Mouse (Mus musculus) T-helper 1 cell (primary cell): Measurements from ENCODE around the gene Npm3.

Experiments
- in situ Hi-C: fragments of 300-600 bp; cut with MboI, MseI; formaldehyde crosslinking; loops from one replicate; pipeline ENCODE4 v1.15.1; 2025; ENCODE audit warnings: high pct_unique_total_duplicates

Gene Npm3

DNA sequence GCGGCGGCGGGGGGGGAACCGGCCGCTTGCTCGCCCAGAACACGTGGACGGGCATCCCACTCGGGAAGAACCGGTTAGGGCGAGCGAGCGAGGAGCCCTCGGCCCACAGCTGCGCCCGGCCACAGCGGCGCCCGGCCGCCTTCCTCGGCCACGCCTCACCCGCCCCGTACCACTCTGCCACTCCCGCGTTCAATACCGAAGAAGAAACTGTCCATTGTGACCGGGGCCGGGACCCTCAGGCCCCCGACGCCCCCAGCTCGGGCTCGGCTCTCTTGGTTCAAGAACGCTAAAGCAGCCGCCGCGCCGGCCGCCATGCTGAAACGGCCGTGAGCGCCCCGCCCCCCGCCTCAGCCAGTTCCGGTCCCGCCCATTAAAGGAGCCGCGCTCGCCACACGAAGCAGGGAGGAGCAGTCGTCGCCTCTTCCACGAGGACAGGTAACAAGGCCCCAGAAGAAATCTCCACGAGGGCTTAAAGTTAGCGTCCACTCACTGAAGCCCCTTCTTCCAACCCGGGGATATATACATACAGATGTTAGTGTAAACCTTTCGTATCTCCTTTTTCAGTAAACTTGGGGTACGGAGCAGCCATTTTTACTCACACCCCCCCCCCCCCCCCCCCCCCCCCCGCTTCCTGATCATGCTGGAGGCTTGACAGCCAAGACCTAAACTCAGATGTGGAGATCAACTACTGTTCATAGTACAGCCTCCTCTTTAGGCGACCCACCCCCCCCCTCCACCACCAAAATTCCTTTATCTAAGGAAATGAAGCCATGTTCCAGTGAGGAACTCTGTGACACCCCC is at the start of gene Npm3:
Gene Npm3 (minus strand): TSS at position 349 of the 801 bp plus-strand sequence.
- in situ Hi-C loops = loop anchor here (5.0 to 25.0 kb wide), 2 partner anchors 177 to 1363 kb away; no protein-coding TSS in a partner anchor

DNA sequence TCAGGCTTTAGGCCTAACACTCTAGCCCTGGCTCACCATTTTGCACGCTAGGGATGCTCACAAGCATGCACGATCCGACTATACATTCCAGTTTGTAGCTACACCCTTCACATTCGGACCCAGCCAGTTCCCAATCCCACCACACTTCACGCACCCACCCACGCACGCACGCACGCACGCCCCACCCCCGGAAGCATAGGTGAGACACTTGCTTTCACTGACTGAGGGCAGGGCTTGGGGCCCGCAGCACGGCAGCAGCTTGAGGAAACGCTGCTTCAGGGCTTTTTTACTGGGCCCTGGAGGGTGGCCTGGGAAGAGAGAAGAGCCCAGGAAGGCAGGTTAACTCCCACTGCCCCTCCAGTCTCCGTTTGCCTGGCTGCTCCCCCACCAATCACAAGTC is 47.5 kb upstream of the Npm3 start:
- in situ Hi-C loops = loop anchor here (10.0 kb wide), 1 partner anchor 208 kb away; the partner anchor contains the start of gene Hps6

DNA sequence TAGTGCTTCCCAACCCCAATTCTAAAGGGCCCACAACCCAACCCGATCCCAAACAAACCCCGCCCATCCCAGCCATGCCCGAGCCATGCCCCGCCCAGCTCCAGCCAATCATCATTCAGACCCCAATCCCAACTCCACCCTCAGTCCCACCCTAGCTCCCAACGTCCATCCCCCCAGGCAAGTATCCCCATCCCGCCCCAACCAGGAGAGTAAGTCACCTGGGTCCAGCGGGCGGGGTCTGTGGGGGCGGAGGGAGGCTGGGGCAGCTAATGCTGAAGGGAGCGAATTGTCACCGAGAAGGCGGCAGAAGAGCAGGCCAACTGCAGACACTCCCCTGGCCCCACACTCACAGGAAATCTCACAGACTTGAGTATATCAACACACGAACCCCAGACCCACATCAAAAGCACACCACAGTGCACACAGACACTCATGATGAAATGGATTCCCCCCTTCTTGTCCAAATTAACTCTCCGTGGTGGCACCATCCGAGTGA is 46.7 kb upstream of the Npm3 start:
- in situ Hi-C loops = loop anchor here (10.0 kb wide), 1 partner anchor 209 kb away; the partner anchor contains the start of gene Hps6

DNA sequence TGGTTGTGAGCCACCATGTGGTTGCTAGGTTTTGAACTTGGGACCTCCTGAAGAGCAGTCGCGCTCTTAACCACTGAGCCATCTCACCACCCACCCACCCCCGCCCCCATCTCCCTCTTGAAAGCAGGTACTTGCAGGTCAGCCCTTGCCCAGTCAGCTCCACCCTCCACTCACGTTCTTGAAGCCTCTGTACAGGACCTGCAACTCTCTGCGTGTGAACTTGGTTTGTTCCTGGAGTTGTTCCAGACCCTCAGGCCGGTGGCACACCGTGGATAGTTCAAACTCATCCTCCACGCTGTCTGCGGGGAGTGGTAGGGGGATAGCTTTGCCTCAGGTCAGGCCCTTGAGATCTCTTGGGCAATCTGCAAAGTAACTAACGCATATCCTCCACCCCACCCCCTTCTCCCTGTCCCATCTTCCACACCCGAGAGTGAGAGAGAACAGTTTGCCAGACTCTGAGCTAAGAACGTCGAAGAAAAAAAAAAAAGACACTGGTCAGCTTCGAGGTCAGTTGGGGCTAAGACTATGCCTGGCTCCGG is 46.1 kb upstream of the Npm3 start:
- in situ Hi-C loops = loop anchor here (10.0 kb wide), 1 partner anchor 209 kb away; the partner anchor contains the start of gene Hps6

DNA sequence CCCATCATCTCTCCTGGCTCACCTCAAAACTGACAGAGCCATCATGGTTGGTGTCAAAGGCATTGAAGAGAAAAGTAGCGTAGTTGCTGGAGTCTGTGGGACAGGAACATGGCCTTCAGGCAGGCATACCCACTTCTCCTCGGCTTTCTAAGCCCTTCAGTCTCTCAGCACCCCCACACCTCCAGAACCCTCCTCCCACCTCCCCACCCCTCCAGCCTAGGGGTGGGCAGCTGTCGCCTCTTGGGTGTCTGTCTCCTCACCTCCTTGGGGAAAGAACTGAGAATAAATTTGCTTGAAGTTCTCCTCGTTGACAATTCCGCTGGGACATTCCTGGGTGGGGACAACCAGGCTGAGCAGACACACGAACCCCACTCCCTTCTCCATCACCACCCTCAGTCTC is 45.3 kb upstream of the Npm3 start:
- in situ Hi-C loops = loop anchor here (10.0 kb wide), 1 partner anchor 210 kb away; the partner anchor contains the start of gene Hps6

DNA sequence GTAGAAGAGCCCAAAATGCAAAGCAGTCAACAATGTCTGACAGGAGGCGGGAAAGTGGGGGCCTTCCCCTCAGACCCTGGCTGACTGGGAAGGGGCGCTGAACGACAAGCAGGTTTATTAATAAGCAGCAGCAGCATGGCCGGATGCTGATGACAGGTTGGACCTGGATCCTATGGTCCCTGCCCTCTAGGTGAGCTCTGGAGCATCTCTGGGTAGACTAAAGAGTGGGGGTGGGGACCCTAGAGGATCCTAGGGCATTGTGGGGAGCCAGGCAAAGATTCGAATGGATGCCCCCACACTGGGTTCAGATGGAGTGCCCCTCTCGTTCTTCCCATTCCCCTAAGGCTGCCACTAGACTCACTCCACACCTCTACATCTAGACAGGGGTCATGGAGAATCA is 43.0 kb upstream of the Npm3 start:
- in situ Hi-C loops = loop anchor here (10.0 kb wide), 1 partner anchor 212 kb away; the partner anchor contains the start of gene Hps6

DNA sequence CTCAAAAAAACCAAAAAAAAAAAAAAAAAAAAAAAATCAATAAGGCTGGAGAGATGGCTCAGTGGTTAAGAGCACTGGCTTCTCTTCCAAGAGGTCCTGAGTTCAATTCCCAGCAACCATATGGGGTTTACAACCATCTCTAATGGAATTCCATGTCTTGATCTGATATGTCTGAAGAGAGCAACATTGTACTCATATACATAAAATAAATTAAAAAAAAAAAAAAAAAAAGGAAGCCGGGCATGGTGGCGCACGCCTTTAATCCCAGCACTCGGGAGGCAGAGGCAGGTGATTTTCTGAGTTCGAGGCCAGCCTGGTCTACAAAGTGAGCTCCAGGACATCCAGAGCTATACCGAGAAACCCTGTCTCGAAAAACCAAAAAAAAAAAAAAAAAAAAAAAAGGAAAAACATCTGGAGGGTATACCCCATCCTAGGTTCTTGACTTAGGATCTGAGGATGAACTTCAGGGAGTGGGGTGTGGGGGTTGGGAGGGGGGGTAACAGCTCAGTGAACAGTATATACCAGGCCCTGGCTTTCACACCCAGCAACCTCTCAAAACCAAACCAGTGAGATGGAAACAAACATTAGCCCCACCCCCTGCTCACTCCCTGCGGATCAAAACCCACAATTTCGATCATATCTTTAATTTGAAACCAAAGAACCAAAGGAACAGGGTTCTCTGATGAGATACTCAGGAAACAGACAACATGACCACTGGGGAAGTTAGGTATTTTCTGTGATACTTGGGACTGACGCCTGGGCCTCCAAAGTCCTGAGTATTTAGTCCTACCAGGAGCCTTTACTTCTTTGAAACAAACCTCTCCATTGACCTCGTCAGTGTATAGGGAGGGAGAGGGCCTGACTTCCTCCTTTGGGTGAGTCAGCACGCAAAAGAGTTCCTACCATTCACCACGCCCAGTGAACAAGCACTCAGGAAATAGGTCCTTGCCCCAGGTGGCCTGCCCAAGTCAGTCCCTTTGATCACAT is 40.8 kb upstream of the Npm3 start:
- in situ Hi-C loops = loop anchor here (10.0 kb wide), 1 partner anchor 215 kb away; the partner anchor contains the start of gene Hps6

DNA sequence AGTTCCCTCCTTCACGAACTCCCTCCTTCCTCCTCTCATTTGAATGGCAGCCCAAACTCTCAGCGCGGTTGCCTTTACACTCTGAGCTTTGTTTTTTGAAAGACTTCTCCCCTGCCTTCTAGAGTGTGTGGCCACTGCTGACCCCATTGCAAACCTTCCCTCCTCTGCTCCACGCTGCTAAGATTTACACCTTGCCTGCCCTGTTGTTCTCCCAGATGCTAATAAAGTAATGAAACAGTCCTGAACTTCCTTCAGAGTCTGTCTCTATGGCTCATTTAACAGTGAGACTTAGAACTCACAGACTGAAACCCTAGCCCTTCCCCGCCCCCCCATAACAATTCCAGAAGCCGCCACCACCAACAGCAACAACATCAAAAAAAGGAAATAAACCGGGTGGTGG is 40.0 kb upstream of the Npm3 start:
- in situ Hi-C loops = no loop called here

DNA sequence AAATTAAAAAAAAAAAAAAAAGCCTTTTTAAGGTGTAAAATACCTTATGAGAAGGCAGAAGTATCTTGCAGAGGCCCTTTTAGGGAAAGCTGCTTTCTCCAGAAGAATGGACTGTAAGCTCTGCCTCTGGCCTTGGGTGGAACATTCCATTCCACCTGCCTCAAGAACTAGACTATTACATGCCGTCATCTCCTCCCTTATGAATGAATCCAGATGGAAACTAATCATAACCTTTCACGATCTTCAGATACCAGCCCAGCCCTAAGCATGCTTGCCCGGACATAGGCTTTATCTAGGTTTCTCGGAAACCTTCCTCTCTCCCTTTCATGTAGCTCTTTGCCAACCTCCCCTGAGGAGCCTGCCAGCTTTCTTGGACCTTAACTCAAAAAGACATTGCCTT is 38.9 kb upstream of the Npm3 start:
- in situ Hi-C loops = no loop called here

DNA sequence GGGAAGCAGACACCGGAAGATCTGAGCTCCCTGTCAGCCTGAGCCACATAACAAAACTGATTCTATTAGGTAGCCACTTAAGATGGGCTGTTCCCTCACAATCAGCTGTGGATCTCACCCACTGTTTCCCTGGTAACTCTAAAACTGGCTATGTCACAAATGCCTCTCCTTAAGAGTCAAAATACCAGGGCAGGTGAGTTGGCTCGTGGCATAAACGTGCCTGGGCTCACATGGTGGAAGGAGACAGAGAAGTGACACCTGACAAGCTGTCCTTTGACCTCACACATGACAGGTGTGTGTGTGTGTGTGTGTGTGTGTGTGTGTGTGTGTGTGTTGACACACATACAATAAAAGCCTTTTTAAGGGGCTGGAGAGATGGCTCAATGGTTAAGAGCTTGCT is 38.1 kb upstream of the Npm3 start:
- in situ Hi-C loops = no loop called here

DNA sequence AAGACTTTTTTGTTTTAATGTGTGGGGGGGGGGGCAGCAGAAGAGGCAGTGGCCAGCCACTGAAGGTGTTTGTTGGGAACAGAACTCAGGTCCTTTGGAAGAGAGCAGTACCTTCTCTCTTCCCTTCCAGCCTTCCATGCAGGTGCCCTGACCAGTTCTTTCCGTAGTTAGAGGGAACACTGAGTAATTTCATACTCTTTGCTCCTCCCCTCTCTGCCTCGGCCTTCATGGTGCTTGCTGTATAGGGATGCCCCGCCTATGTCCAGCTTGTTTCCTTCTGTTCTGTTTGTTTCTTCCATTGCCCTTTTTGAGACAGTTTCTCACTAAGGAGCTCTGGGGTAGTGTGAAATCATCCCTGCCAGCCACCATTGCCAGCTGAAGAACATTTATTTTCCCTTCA is 36.1 kb upstream of the Npm3 start:
- in situ Hi-C loops = no loop called here

DNA sequence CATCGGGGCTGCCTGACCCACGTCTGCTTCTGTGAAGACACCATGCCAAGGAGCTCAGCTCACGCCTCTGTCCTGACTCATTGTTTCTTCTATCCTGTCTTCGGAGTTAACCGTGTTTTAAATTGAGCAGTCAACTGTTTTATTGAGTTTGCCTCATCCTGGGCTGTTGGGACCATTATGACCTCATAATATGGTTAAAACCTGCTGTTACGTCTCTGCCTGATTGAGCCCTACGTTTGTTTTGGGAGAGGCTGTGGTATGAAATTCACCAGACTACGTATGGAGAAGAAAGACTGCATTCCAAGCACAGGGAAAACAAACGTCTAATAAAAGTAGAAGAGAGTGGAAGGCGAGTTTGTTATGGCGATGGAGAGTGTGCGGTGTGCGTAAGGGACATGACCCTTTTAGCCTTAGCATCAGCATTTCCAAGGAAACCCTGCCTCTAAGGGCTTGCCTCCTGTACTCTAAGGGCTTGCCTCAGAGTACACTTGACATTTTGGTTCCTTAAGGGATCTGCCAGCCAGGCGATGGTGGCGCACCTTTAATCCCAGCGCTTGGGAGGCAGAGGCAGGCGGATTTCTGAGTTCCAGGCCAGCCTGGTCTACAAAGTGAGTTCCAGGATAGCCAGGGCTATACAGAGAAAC is 34.7 kb upstream of the Npm3 start:
- in situ Hi-C loops = no loop called here

DNA sequence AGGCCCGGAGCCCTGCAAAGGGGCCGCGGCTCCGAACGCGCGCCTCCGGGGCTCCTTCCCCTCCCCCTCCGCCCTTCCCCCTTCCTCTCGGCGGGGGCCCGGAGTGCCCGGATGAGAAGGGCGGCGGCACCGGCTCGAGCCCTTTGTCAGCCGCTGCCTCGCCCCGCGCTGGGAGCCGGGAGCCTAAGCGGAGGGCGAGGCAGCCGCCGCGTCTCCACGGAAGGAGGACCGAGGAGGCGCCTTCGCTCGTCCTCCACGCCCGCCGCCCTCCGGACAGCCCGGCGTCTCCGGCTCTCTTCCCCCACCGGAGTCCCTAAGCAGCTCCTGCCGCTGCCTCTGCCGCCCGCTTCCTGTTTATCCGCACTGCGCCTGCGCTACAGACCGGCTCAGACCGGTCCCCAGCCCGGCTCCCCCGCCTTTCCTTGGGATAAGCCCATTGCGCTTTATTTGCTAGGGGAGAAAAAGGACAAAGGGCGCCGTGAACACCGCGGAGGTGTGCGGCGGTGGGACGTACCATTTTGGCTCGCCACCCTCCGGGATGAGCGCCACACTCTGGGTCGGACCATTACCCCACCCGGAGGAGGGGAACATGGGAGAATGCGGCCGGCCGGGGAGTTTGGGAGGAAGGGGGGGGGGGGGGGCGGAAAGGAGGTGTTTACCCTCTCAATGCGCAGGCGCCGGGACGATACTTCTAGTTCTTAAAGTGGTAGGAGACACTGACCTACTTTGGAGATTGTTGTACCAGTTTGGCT is 34.0 kb upstream of the Npm3 start, which contains the start of gene Mgea5:
Gene Mgea5 (minus strand): TSS at position 657 of the 752 bp plus-strand sequence.
- in situ Hi-C loops = no loop called here

DNA sequence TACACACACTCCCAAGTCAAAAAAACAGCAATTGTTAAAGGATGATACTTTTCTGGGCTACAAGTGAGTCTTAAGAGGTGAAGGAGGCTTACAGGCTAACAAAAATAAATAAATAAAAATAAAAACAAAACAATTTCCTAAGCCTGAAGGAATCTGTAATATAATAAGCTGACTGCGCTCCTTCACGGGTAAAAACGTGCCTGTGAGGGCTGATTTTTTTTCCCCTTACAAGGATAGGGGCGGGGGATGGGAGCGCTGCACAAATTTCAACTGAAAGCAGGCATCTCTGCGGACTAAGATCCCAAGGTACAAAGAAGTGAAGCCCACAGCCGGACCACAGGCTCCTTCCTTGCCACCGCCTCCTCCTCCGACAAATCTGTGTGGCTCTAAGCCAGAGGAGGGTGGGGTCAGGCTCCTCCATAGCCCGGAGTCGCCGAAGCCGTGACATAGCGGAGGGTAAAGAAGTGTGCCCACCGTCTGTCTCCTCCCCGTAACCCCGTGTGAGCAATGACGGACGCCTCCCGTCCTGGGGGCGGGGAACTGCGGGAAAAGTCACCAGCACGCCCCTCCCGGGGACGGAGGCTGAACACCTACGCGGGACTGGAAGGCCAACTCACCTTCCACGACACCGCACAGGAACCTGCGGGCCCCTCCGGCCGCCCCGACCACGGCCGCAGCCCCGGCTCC is 33.1 kb upstream of the Npm3 start:
- in situ Hi-C loops = no loop called here

DNA sequence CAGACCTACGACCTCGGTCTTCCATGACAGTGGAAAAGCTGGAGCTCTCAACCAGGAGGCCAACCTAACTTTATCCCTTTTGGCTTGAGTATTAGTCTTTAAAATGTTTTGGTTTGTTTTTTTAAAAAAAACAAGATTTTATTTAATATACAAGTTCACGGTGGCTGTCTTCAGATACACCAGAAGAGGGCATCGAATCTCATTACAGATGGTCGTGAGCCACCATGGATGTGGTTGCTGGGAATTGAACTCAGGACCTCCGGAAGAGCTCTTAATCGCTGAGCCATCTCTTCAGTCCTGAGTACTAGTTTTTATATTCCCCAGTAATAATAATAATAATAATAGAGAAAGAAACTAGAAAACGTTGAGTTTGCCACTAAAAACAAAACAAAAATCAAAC is 32.3 kb upstream of the Npm3 start:
- in situ Hi-C loops = no loop called here

DNA sequence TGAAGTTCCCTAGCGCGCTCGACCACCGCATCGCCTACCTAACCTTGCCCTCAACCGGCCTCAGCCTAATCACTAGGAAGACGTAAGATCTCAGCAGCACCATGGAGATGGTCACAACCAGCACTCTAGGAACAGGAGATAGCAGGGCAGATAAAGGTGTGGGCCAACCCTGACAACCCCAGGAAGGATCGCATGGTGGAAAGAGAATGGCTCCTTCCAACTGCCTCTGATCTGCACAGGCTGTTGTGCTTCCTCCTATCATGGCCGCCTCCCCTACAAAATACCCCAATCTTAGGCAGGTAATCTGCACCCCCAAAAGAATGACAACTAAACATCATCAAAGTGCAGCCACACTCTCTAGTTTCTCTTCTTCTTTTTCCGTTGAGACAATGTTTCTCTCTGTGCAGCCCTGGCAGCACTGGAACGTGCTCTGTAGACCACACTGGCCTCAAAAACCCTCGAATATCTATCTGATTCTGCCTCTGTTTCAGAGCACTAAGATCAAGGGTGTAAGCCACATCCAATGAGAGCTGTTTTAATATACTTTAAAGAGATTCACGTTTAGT is 31.0 kb upstream of the Npm3 start:
- in situ Hi-C loops = no loop called here

DNA sequence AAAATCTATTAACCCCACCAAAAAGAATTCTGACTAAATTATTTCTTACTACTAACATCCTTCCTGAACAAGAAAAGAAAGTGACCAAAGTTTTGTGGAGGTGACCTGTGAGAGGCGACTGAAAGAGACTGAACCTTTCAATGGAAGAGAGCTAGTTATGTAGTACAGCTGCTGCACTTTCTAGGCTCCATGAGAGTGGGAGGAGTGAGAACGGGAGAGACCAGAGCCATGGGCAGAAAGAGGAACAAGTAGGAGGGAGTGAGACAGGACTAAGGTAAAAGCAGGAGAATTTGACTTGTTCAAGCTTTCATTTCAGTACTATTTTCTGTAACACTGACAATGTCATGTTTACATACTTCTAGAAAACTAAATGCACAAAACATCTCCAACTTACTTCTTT is 26.1 kb upstream of the Npm3 start:
- in situ Hi-C loops = no loop called here

DNA sequence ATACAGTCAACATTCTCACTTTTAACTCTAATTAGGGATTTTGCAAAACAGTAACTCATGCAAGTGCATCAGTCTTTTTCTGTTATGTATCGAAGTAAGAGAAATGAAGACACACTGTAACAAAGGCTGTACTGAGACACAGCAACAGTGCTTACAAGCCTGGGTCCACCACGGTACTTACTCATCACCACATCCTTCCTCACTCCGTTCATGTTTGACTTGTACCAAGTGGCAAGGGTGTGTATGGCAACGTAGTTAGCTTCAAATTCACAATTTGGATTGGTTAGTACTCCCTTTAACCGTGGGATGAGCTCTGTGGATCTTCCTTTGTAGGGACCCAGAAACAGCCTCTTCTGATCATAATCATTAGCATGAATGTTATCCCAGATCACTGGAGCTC is 22.1 kb upstream of the Npm3 start:
- in situ Hi-C loops = loop anchor here (25.0 kb wide), 1 partner anchor 1341 kb away; no protein-coding TSS in a partner anchor

DNA sequence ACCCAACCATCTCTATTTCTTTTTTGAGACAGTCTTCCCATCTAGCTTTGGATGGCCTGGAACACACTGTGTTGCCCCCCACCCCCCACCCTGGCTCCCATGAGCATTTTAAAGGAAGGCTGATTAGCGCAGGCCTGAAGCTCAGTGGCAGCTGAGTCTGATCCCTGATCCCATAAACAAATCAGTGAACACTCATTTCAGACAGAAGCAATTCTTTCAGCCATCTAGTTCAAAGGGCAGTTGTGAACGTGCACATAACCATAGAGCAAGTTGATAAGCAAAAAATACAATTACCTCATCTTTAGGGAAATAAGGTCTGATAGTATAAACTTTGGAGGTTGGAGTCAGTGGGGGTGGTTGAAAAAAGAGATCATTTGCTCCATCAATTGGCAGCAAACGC is 11.4 kb upstream of the Npm3 start:
- in situ Hi-C loops = loop anchor here (25.0 kb wide), 1 partner anchor 1351 kb away; no protein-coding TSS in a partner anchor
